Mouse (Mus musculus) CD4-positive helper T cell, adult 2 months (primary cell): ENCODE data around the gene Per3.
"Not testable (repeated sequence)": the region's sequence is repeated elsewhere in the genome, so short reads cannot be mapped to it uniquely, and the experiment has no call there.

Experiments used
- DNase-seq: peaks from one replicate; pipeline ENCODE4 v3.0.0-alpha.2; 2012; ENCODE audit warnings: low read depth, missing footprints, low spot score

Per3 gene

DNA sequence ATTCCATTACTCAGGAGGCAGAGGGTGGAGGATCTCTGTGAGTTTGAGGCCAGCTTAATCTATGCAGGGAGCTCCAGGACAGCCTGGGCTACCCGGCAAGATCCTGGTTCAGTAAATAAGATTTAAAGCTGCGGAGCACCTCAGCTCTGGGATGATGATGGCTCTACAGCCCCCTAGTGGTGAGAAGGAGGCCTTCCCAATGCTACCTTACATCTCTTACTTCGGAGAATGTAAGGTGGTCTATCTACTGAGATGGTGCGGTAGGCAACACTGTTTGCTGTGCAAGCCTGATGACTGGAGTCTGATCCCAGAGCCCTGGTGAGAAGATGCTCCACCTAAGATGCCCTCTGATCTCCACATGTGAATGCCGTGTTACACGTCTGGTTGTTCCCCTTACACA, 17.5 kb downstream of the Per3 start:
- DNase-seq, result peak; percentile 37

- DNase-seq, result no peak
These were observed 20.3 kb downstream of the Per3 start for GRCm38 (mm10) chr4:151024152-151024551.

DNA sequence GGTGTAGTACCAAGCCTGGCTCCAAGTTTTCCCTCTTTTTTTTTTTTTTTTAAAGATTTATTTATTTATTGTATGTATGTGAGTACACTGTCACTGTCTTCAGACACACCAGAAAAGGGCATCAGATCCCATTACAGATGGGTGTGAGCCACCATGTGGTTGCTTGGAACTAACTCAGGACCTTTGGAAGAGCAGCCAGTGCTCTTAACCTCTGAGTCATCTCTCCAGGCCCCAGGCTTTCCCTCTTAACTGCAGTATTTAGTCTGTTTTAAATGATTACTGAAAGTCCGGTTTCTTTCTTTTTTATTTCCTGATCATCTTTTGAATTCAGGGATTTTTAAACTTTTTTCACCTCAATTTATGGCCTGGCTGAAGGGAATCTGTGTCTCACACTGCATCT, 27.1 kb downstream of the Per3 start:
- not testable (repeated sequence) for DNase-seq

DNA sequence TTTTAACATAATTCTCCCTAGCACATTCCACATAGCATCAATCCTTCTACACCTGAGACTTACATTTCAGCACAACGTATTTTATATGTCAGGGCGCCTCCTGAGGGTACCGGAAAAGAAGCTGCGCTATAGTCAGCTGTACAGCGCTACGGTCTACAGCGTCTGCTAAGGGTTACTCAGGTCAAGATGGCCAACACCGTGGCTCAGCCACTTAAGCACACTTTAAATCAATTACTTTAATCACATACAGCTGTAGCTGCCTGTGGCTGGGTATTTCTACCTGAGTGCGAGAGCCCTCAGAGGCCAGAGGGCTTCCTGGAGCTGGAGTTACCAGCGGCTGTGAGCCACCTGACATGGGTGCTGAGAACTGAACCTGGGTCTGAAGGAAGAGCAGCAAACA, 28.5 kb downstream of the Per3 start:
- DNase-seq, result no peak

DNA sequence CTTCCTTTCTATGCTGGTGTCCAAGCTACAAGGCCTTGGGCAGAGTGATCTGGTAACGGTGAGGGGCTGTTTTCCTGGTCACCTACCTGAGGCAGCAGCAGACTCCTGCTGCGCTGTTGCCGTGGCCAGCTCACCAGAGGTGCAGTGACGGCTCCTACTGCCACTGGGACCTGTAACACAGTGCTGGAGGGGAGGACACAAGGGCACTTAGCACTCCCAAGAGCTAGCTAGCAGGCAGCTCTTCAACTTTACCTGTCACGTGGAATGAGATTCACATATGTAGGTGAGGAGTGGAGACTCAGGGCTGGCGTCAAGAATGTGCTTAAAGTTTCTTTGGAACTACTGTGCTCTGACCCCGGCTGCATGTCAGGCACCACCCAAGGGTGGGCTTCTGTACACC, 34.1 kb downstream of the Per3 start:
- no peak for DNase-seq

GRCm38 (mm10) chr4:151006945-151007344, 37.5 kb downstream of the Per3 start:
- peak; percentile 59 for DNase-seq

GRCm38 (mm10) chr4:151005656-151006318, 38.7 kb downstream of the Per3 start:
- DNase-seq, result peak; percentile 67

GRCm38 (mm10) chr4:151001397-151001796, 43.1 kb downstream of the Per3 start:
- DNase-seq, result no peak

GRCm38 (mm10) chr4:150998626-150999025, 45.8 kb downstream of the Per3 start:
- no peak for DNase-seq

- DNase-seq, result no peak
These were observed 47.7 kb downstream of the Per3 start, which contains the start of gene Uts2 for GRCm38 (mm10) chr4:150996797-150997196. Gene Uts2, plus strand, starts transcription at chr4:150997097.

DNA sequence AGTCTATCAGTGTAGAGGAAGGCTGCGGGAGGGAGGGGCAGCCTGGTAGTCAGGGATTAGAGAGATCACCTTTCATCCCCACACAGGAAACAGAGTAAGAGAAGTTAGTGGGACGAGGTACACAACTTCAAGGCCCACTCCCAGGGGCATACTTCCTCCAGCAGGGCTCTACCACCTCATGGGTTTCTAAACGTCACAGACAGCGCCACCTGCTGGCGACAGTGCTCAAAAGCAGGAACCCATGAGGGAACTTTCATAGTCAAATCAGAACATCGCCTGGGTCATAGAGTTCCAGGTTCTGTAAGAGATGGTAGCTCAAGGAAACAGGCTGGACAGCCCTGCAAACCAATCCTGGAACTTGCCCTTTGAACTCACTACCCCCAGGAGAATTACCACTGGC, 54.3 kb downstream of the Per3 start:
- peak; percentile 34 for DNase-seq

DNA sequence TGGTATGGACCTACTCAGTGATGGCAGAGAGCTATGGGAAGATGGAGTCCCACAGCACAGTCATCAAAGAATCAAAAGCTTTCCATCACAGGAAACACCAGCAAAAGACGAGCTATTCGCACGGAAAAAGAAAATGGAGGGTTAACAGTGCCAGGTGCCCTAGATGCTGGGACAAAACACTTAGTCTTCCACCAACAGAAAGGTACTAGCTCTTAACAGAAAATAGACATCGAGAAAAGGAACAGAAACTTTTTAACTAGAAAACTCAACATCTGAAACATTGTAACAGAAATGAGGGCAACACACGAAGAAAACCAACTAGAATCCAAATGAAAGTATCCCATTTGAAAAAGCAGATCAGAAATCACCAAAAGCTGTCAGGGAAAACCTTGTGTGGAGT, 64.3 kb downstream of the Per3 start:
- DNase-seq, result no peak

GRCm38 (mm10) chr4:150979455-150979854, 65.0 kb downstream of the Per3 start:
- DNase-seq, result no peak

- no peak for DNase-seq
These were observed 66.1 kb downstream of the Per3 start for GRCm38 (mm10) chr4:150978156-150978910.

- DNase-seq, result no peak
These were observed 69.3 kb downstream of the Per3 start for GRCm38 (mm10) chr4:150975145-150975544.

DNA sequence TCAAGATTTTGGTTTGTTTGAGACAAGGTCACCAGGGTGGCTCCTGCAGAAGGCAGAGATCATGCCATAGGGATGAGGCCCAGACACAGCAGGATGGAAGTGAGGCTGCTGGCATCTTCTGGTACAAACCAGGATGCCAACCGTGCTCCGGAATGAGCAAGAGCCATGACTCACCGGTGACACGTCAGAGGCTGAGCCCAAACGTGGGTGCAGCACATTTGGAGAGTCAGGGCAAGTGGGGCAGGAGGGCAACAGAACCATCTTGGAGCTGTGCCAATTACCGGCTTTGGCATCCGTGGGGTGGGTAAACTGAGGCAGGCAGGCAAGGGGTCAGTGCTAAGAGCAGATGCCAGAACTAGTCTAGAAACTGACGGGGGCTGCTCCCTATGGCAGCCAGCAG, 71.2 kb downstream of the Per3 start:
- no peak for DNase-seq

DNA sequence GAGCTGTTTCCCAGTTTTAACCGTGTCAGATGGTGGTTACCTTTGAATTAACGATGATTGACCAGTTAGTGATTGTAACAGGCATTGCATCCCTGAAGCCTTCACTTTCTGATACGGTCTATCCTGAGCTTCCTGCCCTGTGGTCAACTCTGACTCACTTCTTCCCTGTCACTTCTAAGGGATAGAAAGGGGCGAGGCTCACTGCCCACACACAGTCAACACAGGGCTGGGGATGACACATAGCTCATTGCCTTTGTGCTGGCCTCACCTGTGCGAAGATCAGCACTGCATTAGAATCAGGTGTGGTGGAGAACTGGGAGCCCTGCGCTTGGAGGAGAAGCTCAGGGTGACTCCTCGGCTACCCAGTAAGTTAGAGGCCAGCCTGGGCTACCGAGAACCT, 75.5 kb downstream of the Per3 start:
- no peak for DNase-seq

- peak; percentile 67 for DNase-seq
These were observed 77.9 kb downstream of the Per3 start for GRCm38 (mm10) chr4:150966556-150966955.

DNA sequence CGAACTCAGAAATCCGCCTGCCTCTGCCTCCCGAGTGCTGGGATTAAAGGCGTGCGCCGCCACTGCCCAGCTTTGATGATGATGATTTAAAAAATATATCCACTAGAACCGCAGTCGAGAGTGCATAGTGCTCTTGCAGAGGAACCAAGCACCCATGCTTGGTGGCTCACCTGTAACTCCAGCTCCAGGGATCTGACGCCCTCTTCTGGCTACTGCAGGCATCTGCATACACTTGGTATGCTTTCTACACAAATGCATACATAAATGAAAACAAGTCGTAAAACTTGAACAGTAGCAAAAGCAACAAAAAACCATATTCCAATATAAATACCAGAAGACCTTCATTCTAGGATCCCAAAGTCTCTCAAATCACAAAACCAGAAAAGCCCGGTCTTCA, 78.9 kb downstream of the Per3 start:
- peak; percentile 58 for DNase-seq

DNA sequence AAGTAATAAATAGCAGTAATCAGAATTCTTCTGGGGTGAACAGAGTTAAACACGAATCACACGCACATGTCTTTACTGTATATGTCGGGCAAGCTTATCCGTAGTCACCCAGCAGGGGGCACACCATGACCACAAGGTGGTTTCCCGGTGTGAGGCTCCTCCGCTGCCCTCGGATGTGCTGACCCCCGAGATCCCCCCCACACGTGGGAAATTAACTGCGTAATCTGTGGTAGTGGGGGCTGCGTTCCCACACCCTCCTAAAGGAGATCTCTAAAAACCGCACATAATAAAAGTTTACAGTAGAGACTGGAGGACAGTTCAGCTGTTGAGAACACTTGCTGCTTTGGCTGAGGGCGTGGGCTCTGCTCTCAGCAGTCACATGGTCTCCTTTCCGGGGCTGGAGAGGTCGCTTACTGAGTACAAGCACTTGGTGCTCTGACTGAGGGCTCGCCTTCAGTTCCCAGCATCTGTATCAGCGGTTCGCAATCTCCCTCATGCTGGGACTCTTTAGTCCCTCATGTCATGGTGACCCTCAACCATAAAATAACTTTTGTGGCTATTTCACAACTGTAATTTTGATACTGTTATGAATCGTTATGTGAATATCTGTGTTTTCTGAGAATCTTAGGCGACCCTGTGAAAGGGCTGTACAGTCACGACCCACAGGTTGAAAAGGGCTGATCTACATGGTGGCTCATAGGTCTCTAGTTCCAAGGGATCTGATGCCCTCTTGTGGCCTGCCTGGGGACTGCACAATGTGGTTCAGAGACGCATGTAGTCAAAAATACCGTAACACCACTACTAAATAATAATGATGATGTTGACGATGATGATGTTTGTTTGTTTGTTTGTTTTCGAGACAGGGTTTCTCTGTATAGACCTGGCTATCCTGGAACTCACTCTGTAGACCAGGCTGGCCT, 79.6 kb downstream of the Per3 start:
- peak; percentile 89 for DNase-seq

DNA sequence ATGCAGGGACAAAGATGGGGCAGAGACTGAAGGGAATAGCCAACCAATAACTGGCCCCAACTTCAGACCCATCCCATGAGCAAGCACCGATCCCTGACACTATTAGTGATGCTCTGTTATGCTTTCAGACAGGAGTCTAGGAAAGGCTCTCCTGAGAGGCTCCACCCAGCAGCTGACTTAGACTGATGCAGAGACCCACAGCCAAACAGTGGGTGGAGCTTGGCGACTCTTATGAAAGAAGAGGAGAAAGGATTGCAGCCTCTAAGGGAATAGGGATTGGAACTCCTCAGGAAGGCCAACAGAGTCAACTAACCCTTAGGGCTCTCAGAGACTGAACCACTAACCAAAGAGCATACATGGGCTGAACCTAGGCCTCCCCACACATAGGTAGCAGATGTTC, 80.8 kb downstream of the Per3 start:
- DNase-seq, result no peak

DNA sequence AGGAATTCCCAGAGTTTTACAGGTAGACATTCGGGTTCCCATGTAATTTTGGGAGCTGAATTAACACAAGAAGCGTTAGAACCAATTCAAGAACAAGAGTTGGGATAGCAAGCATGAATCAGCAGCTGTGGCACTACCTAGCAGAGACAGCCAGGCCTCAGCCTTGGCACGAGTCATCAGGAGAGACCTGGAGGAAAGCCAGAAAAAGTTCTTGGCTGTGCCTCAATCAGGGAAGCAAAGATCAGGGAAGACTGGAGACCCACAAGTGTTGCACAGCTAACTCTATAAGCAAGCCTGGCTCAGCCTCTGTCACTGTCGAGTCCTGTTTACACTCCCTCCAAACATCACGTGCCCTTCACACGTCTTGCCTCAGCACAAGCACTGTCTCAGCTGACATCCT, 82.2 kb downstream of the Per3 start:
- DNase-seq, result no peak
